Mouse (Mus musculus) midbrain, embryonic 15.5 days (tissue): ENCODE measurements at regions not wholly inside any gene's neighbourhood (a gene's known extent, or its start where the extent isn't known, plus 50 kb on each side); places are given as distances from the start of the nearest gene placed in this dataset.

ENCODE experiments used
- ATAC-seq: fragments of 200-750 bp; cut with Nextera tagmentation; replicated peaks from 2 replicates; pipeline ENCODE4 v1.8.0; 2017; ENCODE audit warnings: moderate TSS enrichment
- H3K27ac ChIP-seq: fragments of 300-500 bp; sonication (generic); 2 replicates; pipeline ENCODE4 v1.5.1; 2015; ENCODE audit warnings: mild to moderate bottlenecking, inconsistent platforms
- H3K27me3 ChIP-seq: fragments of 300-500 bp; sonication (generic); replicated peaks from 2 replicates; pipeline ENCODE4 v1.6.1; 2015; ENCODE audit warnings: inconsistent platforms
- H3K36me3 ChIP-seq: fragments of 300-500 bp; sonication (generic); replicated peaks from 2 replicates; pipeline ENCODE4 v1.6.1; 2015; ENCODE audit warnings: inconsistent platforms
- H3K4me1 ChIP-seq: fragments of 300-500 bp; sonication (generic); 2 replicates; pipeline ENCODE4 v1.6.1; 2015; ENCODE audit warnings: inconsistent platforms
- H3K4me2 ChIP-seq: fragments of 300-500 bp; sonication (generic); 2 replicates; pipeline ENCODE4 v1.6.1; 2015; ENCODE audit warnings: inconsistent platforms, mild to moderate bottlenecking, moderate library complexity
- H3K4me3 ChIP-seq: fragments of 300-500 bp; sonication (generic); 2 replicates; pipeline ENCODE4 v1.5.1; 2015; ENCODE audit warnings: mild to moderate bottlenecking, inconsistent platforms
- H3K9ac ChIP-seq: fragments of 300-500 bp; sonication (generic); 2 replicates; pipeline ENCODE4 v1.6.1; 2015; ENCODE audit warnings: mild to moderate bottlenecking, inconsistent platforms
- H3K9me3 ChIP-seq: fragments of 300-500 bp; sonication (generic); 2 replicates; pipeline ENCODE4 v1.6.1; 2016; ENCODE audit warnings: inconsistent platforms
- WGBS: fragments of 180-500 bp; shearing (Covaris S2); methylation state at CpG from one replicate; pipeline ENCODE4 v1.1.7; 2015; ENCODE audit warnings: mixed read lengths; 5-methylcytosine and 5-hydroxymethylcytosine counted together

GRCm38 (mm10) chr1:35992227-35992909, 75.8 kb upstream of the Hs6st1 start:
- Histone ChIP-seq H3K27ac (no peak overlapping the region), H3K9me3 (peaks cover 4% of the 10 kb centered on the region; the same call in 1 of the 2 replicates), H3K9ac (no peak overlapping the region), H3K36me3 (no peaks in the 10 kb centered on the region), H3K4me1 (no peaks in the 10 kb centered on the region), H3K4me3 (no peak overlapping the region), H3K27me3 (no peaks in the 10 kb centered on the region), H3K4me2 (no peak overlapping the region)
- WGBS = 85% methylated on average over 8 of the region's 8 CpGs
- no peak for ATAC-seq

- no peaks in the 10 kb centered on the region for H3K36me3 ChIP-seq
- no peak for ATAC-seq
- H3K4me2 ChIP-seq = no peak overlapping the region
- no peak overlapping the region for H3K4me3 ChIP-seq
- H3K9ac ChIP-seq = no peak overlapping the region
- H3K4me1 ChIP-seq = no peaks in the 10 kb centered on the region
- peaks cover 4% of the 10 kb centered on the region; the same call in 1 of the 2 replicates for H3K9me3 ChIP-seq
- H3K27ac ChIP-seq = no peak overlapping the region
- H3K27me3 ChIP-seq = no peaks in the 10 kb centered on the region
- WGBS = 76% methylated on average over 3 of the region's 3 CpGs
These were observed 75.3 kb upstream of the Hs6st1 start for GRCm38 (mm10) chr1:35992937-35993336.

- Histone ChIP-seq H3K27ac (no peak overlapping the region), H3K9ac (no peak overlapping the region), H3K9me3 (no peaks in the 10 kb centered on the region; the same call in 1 of the 2 replicates), H3K4me2 (no peak overlapping the region), H3K4me1 (no peaks in the 10 kb centered on the region), H3K4me3 (no peak overlapping the region), H3K27me3 (no peaks in the 10 kb centered on the region), H3K36me3 (no peaks in the 10 kb centered on the region)
- WGBS = 74% methylated on average over 6 of the region's 6 CpGs
- ATAC-seq = no peak
These were observed 72.5 kb upstream of the Hs6st1 start for GRCm38 (mm10) chr1:35995691-35996090.

GRCm38 (mm10) chr1:36001319-36001718, 66.9 kb upstream of the Hs6st1 start:
- no peak for ATAC-seq
- H3K36me3 ChIP-seq = no peaks in the 10 kb centered on the region
- H3K27ac ChIP-seq = no peak overlapping the region
- H3K4me3 ChIP-seq = no peak overlapping the region
- H3K9me3 ChIP-seq = no peaks in the 10 kb centered on the region
- H3K27me3 ChIP-seq = no peaks in the 10 kb centered on the region
- 91% methylated on average over 5 of the region's 5 CpGs for WGBS
- H3K9ac ChIP-seq = no peak overlapping the region
- no peak overlapping the region for H3K4me2 ChIP-seq
- H3K4me1 ChIP-seq = peaks cover 6% of the 10 kb centered on the region; the same call in 1 of the 2 replicates

- 88% methylated on average over 1 of the region's 1 CpGs for WGBS
- H3K9me3 ChIP-seq = no peaks in the 10 kb centered on the region
- no peaks in the 10 kb centered on the region for H3K36me3 ChIP-seq
- H3K27me3 ChIP-seq = no peaks in the 10 kb centered on the region
- no peak overlapping the region for H3K4me2 ChIP-seq
- no peak overlapping the region for H3K4me3 ChIP-seq
- peaks cover 6% of the 10 kb centered on the region; the same call in 1 of the 2 replicates for H3K4me1 ChIP-seq
- H3K27ac ChIP-seq = no peak overlapping the region
- ATAC-seq = no peak
- no peak overlapping the region for H3K9ac ChIP-seq
These were observed 66.4 kb upstream of the Hs6st1 start for GRCm38 (mm10) chr1:36001821-36002220.

GRCm38 (mm10) chr1:36003592-36003991, 64.6 kb upstream of the Hs6st1 start:
- WGBS = 11% methylated on average over 9 of the region's 9 CpGs
- peak; percentile 70 for ATAC-seq
- Histone ChIP-seq H3K4me3 (no peak overlapping the region), H3K4me1 (peaks cover 6% of the 10 kb centered on the region; the same call in 1 of the 2 replicates), H3K27ac (peak overlapping the region; percentile 21; the same call in 1 of the 2 replicates), H3K36me3 (no peaks in the 10 kb centered on the region), H3K9me3 (no peaks in the 10 kb centered on the region), H3K4me2 (no peak overlapping the region), H3K9ac (no peak overlapping the region), H3K27me3 (no peaks in the 10 kb centered on the region)

GRCm38 (mm10) chr1:36008598-36008997, 59.6 kb upstream of the Hs6st1 start:
- WGBS = 94% methylated on average over 6 of the region's 6 CpGs
- Histone ChIP-seq H3K9me3 (no peaks in the 10 kb centered on the region), H3K4me3 (no peak overlapping the region), H3K4me2 (no peak overlapping the region), H3K9ac (no peak overlapping the region), H3K27me3 (no peaks in the 10 kb centered on the region), H3K36me3 (no peaks in the 10 kb centered on the region), H3K4me1 (peaks cover 3% of the 10 kb centered on the region; the same call in 1 of the 2 replicates), H3K27ac (no peak overlapping the region)
- no peak for ATAC-seq

GRCm38 (mm10) chr1:36009010-36009619, 59.1 kb upstream of the Hs6st1 start:
- H3K4me2 ChIP-seq = no peak overlapping the region
- no peak overlapping the region for H3K9ac ChIP-seq
- H3K4me3 ChIP-seq = no peak overlapping the region
- ATAC-seq = no peak
- H3K4me1 ChIP-seq = no peaks in the 10 kb centered on the region
- H3K36me3 ChIP-seq = no peaks in the 10 kb centered on the region
- no peak overlapping the region for H3K27ac ChIP-seq
- 63% methylated on average over 6 of the region's 6 CpGs for WGBS
- H3K9me3 ChIP-seq = no peaks in the 10 kb centered on the region
- H3K27me3 ChIP-seq = no peaks in the 10 kb centered on the region

GRCm38 (mm10) chr1:36010151-36010550, 58.0 kb upstream of the Hs6st1 start:
- Histone ChIP-seq H3K9me3 (no peaks in the 10 kb centered on the region), H3K36me3 (no peaks in the 10 kb centered on the region), H3K9ac (no peak overlapping the region), H3K27me3 (no peaks in the 10 kb centered on the region), H3K4me3 (no peak overlapping the region), H3K27ac (no peak overlapping the region), H3K4me1 (no peaks in the 10 kb centered on the region), H3K4me2 (no peak overlapping the region)
- ATAC-seq = no peak
- 85% methylated on average over 7 of the region's 7 CpGs for WGBS

- Histone ChIP-seq H3K27me3 (no peaks in the 10 kb centered on the region), H3K36me3 (no peaks in the 10 kb centered on the region), H3K4me2 (no peak overlapping the region), H3K4me1 (no peaks in the 10 kb centered on the region), H3K4me3 (no peak overlapping the region), H3K9me3 (no peaks in the 10 kb centered on the region), H3K27ac (no peak overlapping the region), H3K9ac (no peak overlapping the region)
- ATAC-seq = no peak
- WGBS = 84% methylated on average over 12 of the region's 12 CpGs
These were observed 57.4 kb upstream of the Hs6st1 start for GRCm38 (mm10) chr1:36010834-36011233.

- Histone ChIP-seq H3K4me2 (no peak overlapping the region), H3K4me1 (0 out of 2 replicates have a peak, but pooled peaks cover 5% of the 10 kb centered on the region), H3K27ac (no peak overlapping the region), H3K9ac (no peak overlapping the region), H3K4me3 (no peak overlapping the region), H3K27me3 (no peaks in the 10 kb centered on the region), H3K9me3 (no peaks in the 10 kb centered on the region), H3K36me3 (no peaks in the 10 kb centered on the region)
- WGBS = 84% methylated on average over 9 of the region's 9 CpGs
- ATAC-seq = no peak
These were observed 56.0 kb upstream of the Hs6st1 start for GRCm38 (mm10) chr1:36012081-36012765.

- ATAC-seq = no peak
- Histone ChIP-seq H3K4me2 (no peak overlapping the region), H3K4me1 (0 out of 2 replicates have a peak, but pooled peaks cover 5% of the 10 kb centered on the region), H3K27me3 (no peaks in the 10 kb centered on the region), H3K9ac (no peak overlapping the region), H3K9me3 (no peaks in the 10 kb centered on the region), H3K4me3 (no peak overlapping the region), H3K36me3 (no peaks in the 10 kb centered on the region), H3K27ac (no peak overlapping the region)
- WGBS = 35% methylated on average over 11 of the region's 11 CpGs
These were observed 54.3 kb upstream of the Hs6st1 start for GRCm38 (mm10) chr1:36013823-36014341.
